Mouse (Mus musculus): ENCODE data around the gene Foxj2.

Gene Foxj2

GRCm38 (mm10) chr6:122819306-122820070 lies at the start of gene Foxj2:
Gene Foxj2 (plus strand): TSS chr6:122819914.
- peak; percentile 68 for ATAC-seq (ENCODE audit: insufficient number of reproducible peaks, low FRiP score, low TSS enrichment)

GRCm38 (mm10) chr6:122770760-122771315 lies 48.9 kb upstream of the Foxj2 start:
- ATAC-seq (ENCODE audit: insufficient number of reproducible peaks, low FRiP score, low TSS enrichment): 0 out of 2 replicates have a peak, but pooled peaks have one; percentile 34

GRCm38 (mm10) chr6:122772701-122773100 lies 47.0 kb upstream of the Foxj2 start:
- no peak for ATAC-seq (ENCODE audit: insufficient number of reproducible peaks, low FRiP score, low TSS enrichment)

- no peak for ATAC-seq (ENCODE audit: insufficient number of reproducible peaks, low FRiP score, low TSS enrichment)
These were observed 45.4 kb upstream of the Foxj2 start for GRCm38 (mm10) chr6:122774345-122774744.

- no peak for ATAC-seq (ENCODE audit: insufficient number of reproducible peaks, low FRiP score, low TSS enrichment)
These were observed 43.7 kb upstream of the Foxj2 start for GRCm38 (mm10) chr6:122776040-122776439.

GRCm38 (mm10) chr6:122779916-122780315 lies 39.8 kb upstream of the Foxj2 start:
- no peak for ATAC-seq (ENCODE audit: insufficient number of reproducible peaks, low FRiP score, low TSS enrichment)

GRCm38 (mm10) chr6:122781167-122781566 lies 38.5 kb upstream of the Foxj2 start:
- no peak for ATAC-seq (ENCODE audit: insufficient number of reproducible peaks, low FRiP score, low TSS enrichment)

GRCm38 (mm10) chr6:122782164-122782563 lies 37.5 kb upstream of the Foxj2 start:
- ATAC-seq (ENCODE audit: insufficient number of reproducible peaks, low FRiP score, low TSS enrichment): peak; percentile 83

- no peak for ATAC-seq (ENCODE audit: insufficient number of reproducible peaks, low FRiP score, low TSS enrichment)
These were observed 34.8 kb upstream of the Foxj2 start for GRCm38 (mm10) chr6:122784866-122785265.

GRCm38 (mm10) chr6:122786275-122786674 lies 33.4 kb upstream of the Foxj2 start:
- ATAC-seq (ENCODE audit: insufficient number of reproducible peaks, low FRiP score, low TSS enrichment): peak; percentile 73

GRCm38 (mm10) chr6:122795254-122795935 lies 24.3 kb upstream of the Foxj2 start:
- ATAC-seq (ENCODE audit: insufficient number of reproducible peaks, low FRiP score, low TSS enrichment): no peak; the same call in 1 of the 2 replicates

GRCm38 (mm10) chr6:122800640-122801300 lies 18.9 kb upstream of the Foxj2 start:
- ATAC-seq (ENCODE audit: insufficient number of reproducible peaks, low FRiP score, low TSS enrichment): peak; percentile 51; the same call in 1 of the 2 replicates

- ATAC-seq (ENCODE audit: insufficient number of reproducible peaks, low FRiP score, low TSS enrichment): peak; percentile 79
These were observed 18.4 kb upstream of the Foxj2 start, which contains the start of gene Slc2a3 for GRCm38 (mm10) chr6:122801301-122801800. Gene Slc2a3 (minus strand): TSS chr6:122801640.

GRCm38 (mm10) chr6:122801801-122802514 lies 17.8 kb upstream of the Foxj2 start:
- peak; percentile 56 for ATAC-seq (ENCODE audit: insufficient number of reproducible peaks, low FRiP score, low TSS enrichment)

- 0 out of 2 replicates have a peak, but pooled peaks have one; percentile 22 for ATAC-seq (ENCODE audit: insufficient number of reproducible peaks, low FRiP score, low TSS enrichment)
These were observed 15.3 kb upstream of the Foxj2 start for GRCm38 (mm10) chr6:122804418-122804817.

GRCm38 (mm10) chr6:122810022-122810614 lies 9.6 kb upstream of the Foxj2 start:
- ATAC-seq (ENCODE audit: insufficient number of reproducible peaks, low FRiP score, low TSS enrichment): peak; percentile 1; the same call in 1 of the 2 replicates

- ATAC-seq (ENCODE audit: insufficient number of reproducible peaks, low FRiP score, low TSS enrichment): peak; percentile 94
These were observed 9.0 kb upstream of the Foxj2 start for GRCm38 (mm10) chr6:122810615-122811279.

GRCm38 (mm10) chr6:122811280-122811652 lies 8.4 kb upstream of the Foxj2 start:
- ATAC-seq (ENCODE audit: insufficient number of reproducible peaks, low FRiP score, low TSS enrichment): peak; percentile 84
